Mouse (Mus musculus) heart, adult 11 months (tissue): ENCODE data around the gene Hs3st5.

ENCODE experiments used
- DNase-seq: peaks from one replicate; pipeline ENCODE4 v3.0.0; 2022

Gene Hs3st5

DNA sequence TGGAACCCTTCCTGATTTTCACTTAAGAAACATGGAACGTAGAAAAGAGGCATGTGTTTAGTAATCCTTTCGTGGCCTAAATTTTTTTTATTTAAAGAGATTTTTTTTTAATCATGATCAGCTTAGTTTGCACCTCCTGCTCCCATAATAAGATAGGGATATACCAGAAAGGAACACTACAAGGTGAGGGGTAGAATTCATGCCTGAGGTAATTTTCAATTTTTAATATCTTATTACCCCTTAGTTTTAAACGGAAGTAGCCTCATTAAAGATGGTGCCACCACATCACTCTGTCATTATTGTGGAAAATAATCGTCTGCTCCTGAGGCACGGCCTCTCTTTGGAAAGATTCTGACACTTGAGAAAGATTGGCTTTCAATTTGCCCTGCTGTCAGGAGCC lies 299.2 kb downstream of the Hs3st5 start:
- DNase-seq, result no peak

DNA sequence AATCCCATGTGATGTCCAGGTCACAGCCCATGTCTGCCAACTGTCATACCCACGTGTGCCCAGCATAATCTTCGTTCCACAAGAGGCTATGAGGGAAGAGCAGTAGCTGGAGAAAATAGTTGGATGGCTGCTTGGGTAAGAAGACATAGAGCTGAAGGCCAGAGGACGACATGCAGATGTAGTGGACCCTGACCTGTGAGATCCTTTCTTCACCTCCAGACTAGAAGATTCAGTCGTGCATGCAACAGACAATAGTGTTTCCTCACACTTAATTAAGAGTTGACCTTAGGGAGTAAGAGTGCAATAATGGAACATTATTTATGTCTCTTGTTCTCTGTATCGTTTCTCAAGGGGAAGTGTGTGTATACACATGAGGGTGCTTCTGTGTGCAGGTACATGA lies 300.4 kb downstream of the Hs3st5 start:
- DNase-seq, result no peak

DNA sequence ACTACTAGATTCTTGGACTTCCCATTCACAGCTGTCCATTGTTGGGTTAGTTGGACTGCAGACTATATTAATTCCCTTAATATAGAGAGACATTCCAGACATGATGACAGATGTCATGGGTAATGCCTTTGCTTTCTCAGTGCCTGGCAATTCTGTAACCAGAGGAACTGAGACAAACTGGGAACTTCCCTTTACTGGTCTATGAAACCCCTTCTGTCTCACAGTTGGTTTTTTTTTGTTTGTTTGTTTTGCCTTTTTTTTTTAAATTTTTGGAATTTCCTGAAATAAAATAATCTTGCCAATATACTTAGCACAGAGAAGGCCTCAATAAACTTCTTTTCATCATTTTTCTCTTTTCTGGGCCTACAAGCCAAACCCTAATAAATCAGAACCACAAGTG lies 312.3 kb downstream of the Hs3st5 start:
- DNase-seq, result no peak

DNA sequence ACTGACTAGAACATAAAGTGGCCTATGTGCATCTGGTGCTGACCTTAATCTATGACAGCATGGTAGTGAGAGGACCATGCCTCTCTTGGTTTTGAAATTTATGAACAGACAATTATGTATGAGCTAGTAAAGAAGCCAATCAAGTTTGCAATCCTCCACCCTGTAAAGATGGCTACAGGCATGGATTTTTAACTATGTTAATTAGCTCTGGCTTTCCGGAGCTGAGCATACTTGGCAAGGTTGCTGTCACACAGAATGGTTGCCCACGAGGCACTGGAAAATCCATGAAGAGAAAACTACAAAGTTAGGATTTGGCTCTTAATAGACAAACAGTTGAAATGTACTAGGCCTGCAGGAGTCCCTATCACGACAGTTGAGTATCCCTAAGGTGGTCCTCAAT lies 322.5 kb downstream of the Hs3st5 start:
- no peak for DNase-seq

DNA sequence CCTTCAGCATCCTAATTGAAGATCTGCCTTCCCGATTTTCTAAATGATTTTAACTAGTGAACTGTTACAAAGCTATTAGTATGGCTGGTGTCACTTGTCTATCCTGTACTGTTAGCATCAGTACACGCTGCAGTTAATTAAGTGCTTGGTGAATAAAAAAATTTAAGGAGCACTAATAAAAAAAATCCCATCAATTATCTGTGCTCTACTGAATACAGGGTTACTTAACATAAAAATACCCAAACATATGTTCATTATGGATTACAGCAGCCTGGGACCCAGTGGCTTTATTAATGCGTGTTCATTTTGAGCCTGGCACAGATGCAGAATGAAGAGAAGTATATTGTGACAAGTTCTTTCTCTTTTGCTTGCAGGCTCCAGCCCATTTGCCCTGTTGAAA lies 325.6 kb downstream of the Hs3st5 start:
- DNase-seq, result no peak

DNA sequence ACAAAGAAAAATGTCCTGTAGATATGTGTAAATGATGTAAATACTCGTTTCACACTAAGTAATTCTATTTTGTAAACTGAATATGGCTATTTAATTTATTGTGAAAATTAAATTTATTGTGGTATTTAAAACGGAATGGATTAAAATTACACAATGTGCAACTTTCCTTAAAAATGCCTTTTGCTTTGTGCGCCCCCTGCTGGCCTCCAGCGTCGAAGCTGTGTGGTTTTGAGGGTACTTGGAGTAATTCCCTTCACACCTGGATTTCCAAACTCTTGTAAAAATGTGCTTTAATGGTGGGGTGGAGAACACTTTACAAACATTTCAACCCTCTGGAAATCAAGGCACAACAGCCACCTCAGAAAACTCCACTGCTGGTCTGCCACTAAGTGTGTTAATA lies 327.6 kb downstream of the Hs3st5 start:
- DNase-seq, result no peak

DNA sequence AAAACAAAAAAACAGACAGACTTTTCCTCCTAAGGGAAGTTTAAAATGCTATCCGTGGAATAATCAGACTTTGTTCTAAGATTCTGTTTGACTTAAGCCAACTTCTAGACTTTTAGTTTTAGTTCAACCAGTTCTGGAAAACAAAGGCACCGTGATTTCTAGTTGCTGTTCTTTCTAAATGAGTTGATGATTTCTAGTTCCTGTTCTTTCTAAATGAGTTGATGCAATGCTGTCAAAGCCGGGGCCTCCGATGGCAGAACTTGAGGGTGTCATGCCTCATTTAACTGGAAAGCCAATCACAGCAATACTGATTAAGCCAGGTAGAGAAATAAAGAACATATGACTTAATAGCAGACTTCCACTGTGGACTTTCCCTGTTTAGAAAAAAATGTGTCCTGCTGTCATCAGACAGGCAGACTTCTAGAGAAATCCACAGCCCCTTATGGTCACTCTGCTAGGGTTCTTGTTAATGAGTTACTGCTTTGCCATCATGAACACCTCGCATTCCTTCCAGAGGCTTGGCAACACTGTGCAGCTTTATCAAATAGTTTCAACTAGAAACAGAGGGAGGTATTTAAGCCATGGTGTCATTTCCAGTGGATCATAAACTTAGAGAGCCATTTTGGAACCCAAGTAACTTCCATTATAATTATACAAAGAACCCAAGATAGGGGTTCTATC lies 329.4 kb downstream of the Hs3st5 start:
- DNase-seq, result no peak

DNA sequence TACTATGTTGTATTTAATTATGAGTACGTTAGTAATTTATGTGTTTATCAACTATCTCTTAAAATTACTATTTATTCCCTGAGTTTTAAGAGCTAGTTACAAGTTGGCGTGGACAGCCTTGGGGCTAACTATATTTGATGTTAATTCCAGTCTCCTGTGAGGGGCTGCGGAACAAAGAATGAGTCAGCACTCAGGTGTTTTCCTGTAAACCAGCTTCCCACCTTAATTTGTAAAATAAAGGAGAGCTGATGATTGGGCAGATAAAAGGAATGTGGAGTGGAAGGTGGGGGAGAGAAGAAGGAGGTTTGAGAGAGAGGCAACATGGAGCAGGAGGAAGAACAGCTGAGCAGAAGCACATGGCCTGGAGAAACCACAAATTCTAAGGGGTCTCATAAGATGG lies 343.6 kb downstream of the Hs3st5 start:
- no peak for DNase-seq

DNA sequence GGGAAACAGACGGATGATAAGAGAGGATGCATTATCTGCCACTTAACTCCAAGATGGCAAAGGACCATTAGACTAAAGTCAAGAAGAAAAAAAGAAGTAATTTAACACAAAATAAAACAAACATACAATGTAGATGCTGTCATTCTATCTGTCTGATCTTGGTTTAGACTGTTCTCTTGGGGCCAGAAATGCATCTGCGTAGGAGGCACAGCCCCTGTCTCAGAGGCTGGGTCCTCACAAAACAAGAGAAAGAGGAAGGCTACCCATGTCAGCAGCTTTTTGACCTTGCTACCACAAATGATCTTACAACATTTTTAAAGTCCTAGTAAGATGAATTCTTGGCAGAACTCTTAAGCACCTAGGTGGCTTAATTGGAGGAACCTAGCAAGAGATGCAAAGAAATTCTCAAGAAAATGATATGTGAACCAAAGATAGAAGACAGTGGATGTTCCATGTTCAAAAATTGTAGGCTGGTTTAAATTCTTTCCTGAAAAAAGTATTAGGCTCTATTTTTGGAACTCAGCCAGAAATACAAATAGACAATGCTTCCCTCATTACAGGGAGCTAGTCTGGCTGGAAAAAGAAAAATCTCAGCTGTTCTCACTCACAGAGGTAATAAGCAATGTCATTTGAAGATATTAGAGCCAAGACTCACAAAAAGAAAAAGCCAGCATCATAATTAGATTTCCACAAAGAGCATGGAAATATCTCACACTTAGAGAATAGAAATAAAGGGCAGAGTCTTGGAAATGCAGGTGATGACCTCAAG lies 355.7 kb downstream of the Hs3st5 start:
- no peak for DNase-seq
